Mouse (Mus musculus): ENCODE results near the gene Rnf183. TPM values are rescaled to one million over a fixed set of nuclear protein-coding genes. Genes with fewer than 3 reads are reported as not detected.
"Not testable (repeated sequence)": the region's sequence is repeated elsewhere in the genome, so short reads cannot be mapped to it uniquely, and the experiment has no call there.

Gene Rnf183
- total RNA-seq (2021): not detected
- long read RNA-seq, experiment 1: 0 reads
- long read RNA-seq, experiment 2: 0 reads

GRCm38 (mm10) chr4:62435081-62435480, at the start of gene Rnf183:
Rnf183 (minus strand) TSS chr4:62435252.
- no peak for TF ChIP-seq CTCF (IDR thresholded peaks at IDR 0.05)
- Histone ChIP-seq H3K27ac (no peak within 1 kb of the TSS), H3K4me3 (no peak within 1 kb of the TSS)
- intact Hi-C loops (cut with DNase I): no loop called here
- no peak for DNase-seq

GRCm38 (mm10) chr4:62480709-62481605, 45.9 kb upstream of the Rnf183 start:
- TF ChIP-seq CTCF (IDR thresholded peaks at IDR 0.05): no peak
- H3K27ac ChIP-seq: no peak overlapping the region
- intact Hi-C loops (cut with DNase I): no loop called here

GRCm38 (mm10) chr4:62479937-62480708, 45.1 kb upstream of the Rnf183 start, which contains the start of gene Bspry:
Bspry (plus strand) TSS chr4:62480053.
- no peak for TF ChIP-seq CTCF (IDR thresholded peaks at IDR 0.05)
- Histone ChIP-seq H3K4me3 (peak within 1 kb of the TSS; percentile 72), H3K27ac (no peak within 1 kb of the TSS)
- intact Hi-C loops (cut with DNase I): no loop called here
- DNase-seq: peak; percentile 33

More at GRCm38 (mm10) chr4:62480709-62481605, 45.9 kb upstream of the Rnf183 start:
- no peak overlapping the region for H3K4me3 ChIP-seq
- no peak for DNase-seq

GRCm38 (mm10) chr4:62479593-62479936, 44.5 kb upstream of the Rnf183 start:
- TF ChIP-seq CTCF (IDR thresholded peaks at IDR 0.05): peak; percentile 34; the same call in 1 of the 2 replicates
- H3K27ac ChIP-seq; DNase-seq; intact Hi-C loops (cut with DNase I): not testable (repeated sequence)
- H3K4me3 ChIP-seq: peak overlapping the region; percentile 72

- Histone ChIP-seq H3K4me3 (no peak overlapping the region), H3K27ac (no peak overlapping the region)
- TF ChIP-seq CTCF (IDR thresholded peaks at IDR 0.05): no peak
- intact Hi-C loops (cut with DNase I): no loop called here
- no peak for DNase-seq
Measured at GRCm38 (mm10) chr4:62477542-62478244, 42.6 kb upstream of the Rnf183 start.

GRCm38 (mm10) chr4:62475793-62476192, 40.7 kb upstream of the Rnf183 start:
- no peak for TF ChIP-seq CTCF (IDR thresholded peaks at IDR 0.05)
- DNase-seq: no peak
- H3K4me3 ChIP-seq: no peak overlapping the region
- H3K27ac ChIP-seq: no peak overlapping the region
- intact Hi-C loops (cut with DNase I): no loop called here

- intact Hi-C loops (cut with DNase I): no loop called here
- Histone ChIP-seq H3K27ac (no peak overlapping the region), H3K4me3 (no peak overlapping the region)
- no peak for DNase-seq
- no peak for TF ChIP-seq CTCF (IDR thresholded peaks at IDR 0.05)
Measured at GRCm38 (mm10) chr4:62475131-62475530, 40.1 kb upstream of the Rnf183 start.

GRCm38 (mm10) chr4:62472071-62472470, 37.0 kb upstream of the Rnf183 start:
- H3K27ac ChIP-seq: no peak overlapping the region
- no peak for DNase-seq
- TF ChIP-seq CTCF (IDR thresholded peaks at IDR 0.05): no peak
- intact Hi-C loops (cut with DNase I): no loop called here
- H3K4me3 ChIP-seq: no peak overlapping the region

GRCm38 (mm10) chr4:62470598-62471051, 35.6 kb upstream of the Rnf183 start, which contains the start of gene Wdr31:
Wdr31 (minus strand) TSS chr4:62470896.
- intact Hi-C loops (cut with DNase I): no loop called here
- H3K4me3 ChIP-seq: peak within 1 kb of the TSS; percentile 85
- DNase-seq: peak; percentile 81

GRCm38 (mm10) chr4:62468158-62468557, 33.1 kb upstream of the Rnf183 start:
- peak; percentile 35; the same call in 1 of the 2 replicates for TF ChIP-seq CTCF (IDR thresholded peaks at IDR 0.05)

More at GRCm38 (mm10) chr4:62470598-62471051, 35.6 kb upstream of the Rnf183 start, which contains the start of gene Wdr31:
- peak within 1 kb of the TSS; percentile 68 for H3K27ac ChIP-seq
- TF ChIP-seq CTCF (IDR thresholded peaks at IDR 0.05): no peak

GRCm38 (mm10) chr4:62463124-62463523, 28.1 kb upstream of the Rnf183 start:
- no peak overlapping the region for H3K27ac ChIP-seq
- TF ChIP-seq CTCF (IDR thresholded peaks at IDR 0.05): no peak
- intact Hi-C loops (cut with DNase I): no loop called here
- DNase-seq: no peak
- no peak overlapping the region for H3K4me3 ChIP-seq

More at GRCm38 (mm10) chr4:62468158-62468557, 33.1 kb upstream of the Rnf183 start:
- no peak overlapping the region for H3K4me3 ChIP-seq
- no peak overlapping the region for H3K27ac ChIP-seq
- intact Hi-C loops (cut with DNase I): no loop called here
- no peak for DNase-seq

- no peak overlapping the region for H3K27ac ChIP-seq
- intact Hi-C loops (cut with DNase I): no loop called here
- no peak for DNase-seq
- no peak for TF ChIP-seq CTCF (IDR thresholded peaks at IDR 0.05)
- H3K4me3 ChIP-seq: no peak overlapping the region
Measured at GRCm38 (mm10) chr4:62460348-62460747, 25.3 kb upstream of the Rnf183 start.
